Mouse (Mus musculus) Patski (cell line): Measurements from ENCODE around the gene Cxcl2. TPM values are rescaled to one million over a fixed set of nuclear protein-coding genes. Genes with fewer than 3 reads are reported as not detected.

Experiments
- ATAC-seq: fragments of 100-300 bp; one replicate; pipeline ENCODE4 v1.8.0; 2021
- CTCF ChIA-PET: fragments of 350-600 bp; sonication (Branson Sonifier 250); formaldehyde crosslinking; loops from one replicate; lab custom pipeline; 2022; ENCODE audit warnings: inconsistent platforms; lab: Charles Lee
- POLR2A ChIA-PET: fragments of 350-600 bp; sonication (Branson Sonifier 250); formaldehyde crosslinking; loops from one replicate; lab custom pipeline; 2022; ENCODE audit warnings: antibody characterized with exemption, inconsistent platforms; lab: Charles Lee
- DNase-seq: peaks from one replicate; pipeline ENCODE4 v3.0.0-alpha.2; 2011; ENCODE audit warnings: low read depth, low spot score
- H3K27me3 ChIP-seq: fragments of 371-371 bp; one replicate; pipeline ENCODE4 v1.5.1; 2021
- CTCF ChIP-seq: fragments of 100-300 bp; IDR thresholded peaks from one replicate; pipeline ENCODE4 v1.5.1; 2021
- in situ Hi-C: fragments of 300-500 bp; cut with MboI; formaldehyde crosslinking; loops from 3 replicates; pipeline ENCODE4 v1.11.1; 2018; ENCODE audit warnings: low pct_unique_long_range_greater_than_20kb, mixed read lengths
- polyA plus RNA-seq: library from polyadenylated mRNA; unstranded; gene quantifications from one replicate; pipeline ENCODE4 v1.2.3, GENCODE M21; 2021

The Cxcl2 gene
- polyA plus RNA-seq, 1 experiment from 2014 or later: 0.24 TPM

DNA sequence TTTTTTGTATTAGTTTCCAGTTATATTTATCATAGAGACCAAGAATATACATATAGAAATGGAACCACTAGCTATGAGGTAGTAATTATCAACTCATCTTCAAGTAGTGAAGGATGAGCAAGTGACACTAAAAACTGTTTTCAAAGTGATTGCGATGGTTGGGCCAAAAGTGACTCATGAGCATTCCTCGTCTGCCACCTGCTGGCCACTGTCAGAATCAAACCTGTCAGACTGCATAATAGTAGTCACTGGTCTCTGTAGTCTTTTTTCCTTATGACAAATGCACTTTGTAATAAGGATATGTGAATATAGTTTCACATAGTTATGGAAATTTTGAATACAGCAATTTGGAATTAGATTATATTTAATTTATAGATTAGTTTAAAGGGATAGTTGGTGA, 5.3 kb downstream of the Cxcl2 start:
- in situ Hi-C loops: loop anchor here (10.0 kb wide), 2 partner anchors 114 to 254 kb away; partner anchors contain the start of gene Cxcl15
- ATAC-seq: no peak
- ChIA-PET CTCF (interaction anchor here (0.7 to 11.9 kb wide), 18 partner anchors 8 to 309 kb away, joined by 3 to 100 read pairs (median 4); partner anchors contain the start of genes Cxcl1, Mthfd2l and Ppbp), POLR2A (no interaction called here)
- peak; percentile 95 for TF ChIP-seq CTCF
- no peaks in the 10 kb centered on the region for H3K27me3 ChIP-seq
- no peak for DNase-seq

DNA sequence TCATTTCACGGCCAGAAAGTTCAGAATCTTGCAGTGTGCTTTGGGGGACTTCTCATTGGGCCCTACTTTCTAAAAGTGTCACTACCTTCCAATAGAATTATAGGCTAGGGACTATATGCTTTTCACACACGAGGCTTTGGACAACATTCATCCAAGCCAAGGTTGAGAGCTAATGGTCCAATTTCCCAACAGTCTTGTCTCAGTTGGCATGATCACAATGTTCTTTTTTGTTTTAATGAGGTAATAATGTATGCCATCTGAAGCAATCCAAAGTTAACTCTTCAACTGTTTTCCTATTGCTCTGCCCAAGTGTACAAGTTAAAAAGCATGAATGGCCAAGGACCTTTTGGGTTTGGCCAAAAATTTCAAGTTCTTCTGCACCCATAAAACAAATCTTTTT, 15.8 kb downstream of the Cxcl2 start:
- no peak for ATAC-seq
- DNase-seq: no peak
- H3K27me3 ChIP-seq: no peaks in the 10 kb centered on the region
- in situ Hi-C loops: no loop called here
- no peak for TF ChIP-seq CTCF
- ChIA-PET POLR2A (no interaction called here), CTCF (no interaction called here)

- DNase-seq (no peak), ATAC-seq (no peak)
- POLR2A ChIA-PET: interaction anchor here (0.8 kb wide), 1 partner anchor 710 kb away, joined by 3 read pairs; no protein-coding TSS in a partner anchor
- H3K27me3 ChIP-seq: no peaks in the 10 kb centered on the region
- CTCF ChIA-PET: interaction anchor here (0.8 to 1.9 kb wide), 7 partner anchors 8 to 262 kb away, joined by 3 to 7 read pairs (median 3); partner anchors contain the start of genes Cxcl2 and Mthfd2l
- TF ChIP-seq CTCF: no peak
- in situ Hi-C loops: no loop called here
Observed at GRCm38 (mm10) chr5:90922958-90923357, 19.3 kb downstream of the Cxcl2 start.

- in situ Hi-C loops: no loop called here
- DNase-seq (no peak), ATAC-seq (peak; percentile 3)
- TF ChIP-seq CTCF: no peak
- H3K27me3 ChIP-seq: no peaks in the 10 kb centered on the region
- POLR2A ChIA-PET: interaction anchor here (0.7 to 1.1 kb wide), 3 partner anchors 23 to 54 kb away, joined by 3 to 4 read pairs (median 3); no protein-coding TSS in a partner anchor
- CTCF ChIA-PET: interaction anchor here (1.3 to 2.0 kb wide), 4 partner anchors 9 to 269 kb away, joined by 4 to 8 read pairs (median 4); partner anchors contain the start of gene Cxcl2
Observed at GRCm38 (mm10) chr5:90930546-90930945, 26.9 kb downstream of the Cxcl2 start.

- DNase-seq (peak; percentile 33), ATAC-seq (peak; percentile 98)
- POLR2A ChIA-PET: interaction anchor here (0.7 to 1.1 kb wide), 4 partner anchors 24 to 243 kb away, joined by 3 to 4 read pairs (median 4); no protein-coding TSS in a partner anchor
- peak; percentile 99 for TF ChIP-seq CTCF
- no peaks in the 10 kb centered on the region for H3K27me3 ChIP-seq
- CTCF ChIA-PET: interaction anchor here (0.7 to 2.0 kb wide), 7 partner anchors 9 to 323 kb away, joined by 3 to 8 read pairs (median 4); partner anchors contain the start of gene Cxcl2
- in situ Hi-C loops: no loop called here
Observed at GRCm38 (mm10) chr5:90930971-90931851, 27.5 kb downstream of the Cxcl2 start, which contains the start of gene Mthfd2l. Gene Mthfd2l (plus strand): TSS chr5:90931117.

GRCm38 (mm10) chr5:90931911-90932310, 28.2 kb downstream of the Cxcl2 start:
- CTCF ChIA-PET: interaction anchor here (0.7 to 2.0 kb wide), 5 partner anchors 9 to 324 kb away, joined by 3 to 8 read pairs (median 3); no protein-coding TSS in a partner anchor
- ATAC-seq (peak; percentile 9), DNase-seq (peak; percentile 25)
- H3K27me3 ChIP-seq: no peaks in the 10 kb centered on the region
- in situ Hi-C loops: no loop called here
- TF ChIP-seq CTCF: no peak
- POLR2A ChIA-PET: no interaction called here

DNA sequence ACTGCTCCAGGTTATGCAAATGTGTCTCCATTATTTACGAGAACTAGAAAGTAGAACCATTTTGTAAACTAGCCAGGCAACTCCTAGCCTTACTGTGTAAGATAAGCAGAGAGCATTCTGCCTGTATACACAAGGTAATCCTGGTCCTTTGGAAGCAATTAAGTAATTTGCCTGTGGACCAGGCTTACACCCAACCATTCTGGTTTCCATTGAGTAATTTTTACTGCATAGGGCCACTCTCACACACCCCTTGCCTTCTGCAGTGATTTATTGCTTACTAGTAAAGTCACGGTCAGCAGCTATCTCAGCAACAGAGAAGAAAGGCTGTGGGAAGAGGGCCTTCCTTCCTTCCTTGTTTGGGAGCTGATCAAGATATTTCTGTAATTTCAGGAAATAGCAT, 33.0 kb downstream of the Cxcl2 start:
- ATAC-seq (no peak), DNase-seq (no peak)
- no peak for TF ChIP-seq CTCF
- CTCF ChIA-PET: interaction anchor here (1.0 kb wide), 1 partner anchor 10 kb away, joined by 4 read pairs; no protein-coding TSS in a partner anchor
- in situ Hi-C loops: no loop called here
- POLR2A ChIA-PET: interaction anchor here (0.6 kb wide), 1 partner anchor 29 kb away, joined by 3 read pairs; no protein-coding TSS in a partner anchor
- no peaks in the 10 kb centered on the region for H3K27me3 ChIP-seq

DNA sequence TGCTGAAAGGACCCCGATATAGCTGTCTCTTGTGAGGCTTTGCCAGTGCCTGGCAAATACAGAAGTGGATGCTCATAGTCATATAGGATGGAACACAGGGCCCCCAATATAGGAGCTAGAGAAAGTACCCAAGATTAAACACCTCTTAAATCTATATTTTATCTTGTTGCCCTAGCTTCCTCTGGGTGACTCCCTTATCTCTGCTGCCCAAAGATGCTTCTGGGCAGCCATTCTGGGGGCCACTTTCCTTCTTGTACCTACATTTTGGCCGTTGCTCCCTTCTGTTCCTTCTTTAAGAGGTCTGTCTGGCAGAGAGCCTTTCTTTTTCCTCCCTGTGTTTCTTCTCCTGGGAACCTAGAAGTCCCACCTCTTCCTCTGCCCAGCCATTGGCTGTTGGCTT, 41.8 kb downstream of the Cxcl2 start:
- ATAC-seq: no peak
- DNase-seq: no peak
- ChIA-PET POLR2A (no interaction called here), CTCF (no interaction called here)
- in situ Hi-C loops: loop anchor here (10.0 kb wide), 1 partner anchor 359 kb away; no protein-coding TSS in a partner anchor
- H3K27me3 ChIP-seq: no peaks in the 10 kb centered on the region
- TF ChIP-seq CTCF: no peak

DNA sequence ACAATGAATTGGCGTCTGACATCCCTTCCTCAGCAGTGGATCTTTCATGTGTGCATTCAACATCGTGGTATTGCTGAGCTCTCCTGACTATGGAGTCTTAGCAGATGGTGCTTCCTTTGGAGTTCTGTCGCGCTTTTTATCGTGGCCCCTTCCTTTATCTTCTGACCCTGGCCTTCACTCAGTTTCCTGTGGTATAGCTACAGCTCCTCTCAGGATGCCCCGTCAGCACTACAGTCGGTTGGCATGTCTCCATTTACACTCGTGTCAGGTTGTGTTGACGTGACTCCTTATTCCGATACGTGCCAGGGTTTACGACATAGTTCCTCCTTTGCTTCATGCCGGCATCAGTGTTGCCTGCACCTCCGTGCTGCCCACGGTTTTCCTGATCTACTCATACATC, 45.8 kb downstream of the Cxcl2 start:
- ChIA-PET CTCF (interaction anchor here (0.9 to 1.2 kb wide), 3 partner anchors 11 to 89 kb away, joined by 3 read pairs; no protein-coding TSS in a partner anchor), POLR2A (no interaction called here)
- in situ Hi-C loops: loop anchor here (10.0 kb wide), 1 partner anchor 355 kb away; no protein-coding TSS in a partner anchor
- H3K27me3 ChIP-seq: no peaks in the 10 kb centered on the region
- ATAC-seq: no peak
- TF ChIP-seq CTCF: no peak
- no peak for DNase-seq

DNA sequence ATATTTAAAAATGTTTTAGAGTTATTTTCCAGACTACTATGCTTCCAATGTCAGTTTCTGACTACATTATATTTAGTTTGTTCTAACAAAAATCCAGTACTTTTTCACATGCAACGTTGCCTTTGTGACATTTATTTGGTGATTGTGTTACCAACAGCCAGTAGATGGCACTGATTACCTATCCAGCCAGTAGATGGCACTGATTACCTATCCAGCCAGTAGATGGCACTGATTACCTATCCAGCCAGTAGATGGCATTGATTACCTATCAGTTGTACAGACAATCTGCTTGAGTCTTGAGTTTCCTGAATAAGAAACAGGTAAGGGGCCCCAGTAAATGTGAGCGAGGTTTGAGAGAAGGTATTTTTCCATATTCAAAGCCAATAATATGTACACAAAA, 47.8 kb downstream of the Cxcl2 start:
- ChIA-PET CTCF (interaction anchor here (0.8 to 1.7 kb wide), 9 partner anchors 10 to 515 kb away, joined by 3 to 17 read pairs (median 4); partner anchors contain the start of gene Btc), POLR2A (no interaction called here)
- peak; percentile 73 for TF ChIP-seq CTCF
- no peak for DNase-seq
- ATAC-seq: peak; percentile 100
- in situ Hi-C loops: no loop called here
- no peaks in the 10 kb centered on the region for H3K27me3 ChIP-seq
